9 mouse cellular contexts compared by ENCODE assay signal in the genomic region with DNA sequence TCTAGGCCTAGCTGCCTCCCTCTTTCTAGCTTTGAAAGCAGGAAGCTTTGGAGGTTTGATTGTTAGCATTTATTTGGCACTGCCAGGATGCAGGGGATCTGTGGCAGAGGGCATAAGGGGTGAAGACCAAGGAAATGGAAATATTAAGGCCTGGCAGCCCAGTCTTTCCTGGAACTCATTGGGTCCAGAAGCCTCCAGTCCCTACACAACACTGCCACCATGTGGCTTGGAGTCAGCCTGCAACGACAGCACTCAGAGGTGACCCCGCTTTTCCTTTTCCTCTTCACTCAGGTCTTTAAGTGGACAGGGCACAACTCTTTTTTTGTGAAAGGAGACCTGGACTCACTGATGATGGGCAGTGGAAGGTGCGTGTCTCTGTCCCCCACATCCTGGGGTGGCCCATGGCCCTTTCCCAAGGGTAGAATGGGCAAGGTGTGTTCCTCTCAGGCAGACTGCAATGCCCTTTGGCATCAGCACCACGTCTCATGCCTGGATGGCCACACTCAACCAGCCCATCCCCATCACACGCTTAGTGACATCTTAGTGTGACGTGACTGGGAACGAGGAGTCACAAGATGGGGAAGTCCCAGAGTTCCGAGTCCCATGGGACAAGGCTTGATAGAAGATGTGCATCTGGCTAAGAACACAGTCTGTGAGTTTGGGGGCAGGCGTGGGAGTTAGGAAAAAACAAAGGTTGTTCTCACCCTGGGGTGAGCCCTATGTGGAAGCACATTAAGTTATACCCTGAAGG. TPM values are rescaled to one million over a fixed set of nuclear protein-coding genes. Genes with fewer than 3 reads are reported as not detected.
DNase-seq lines count a peak whose midpoint lies in the region; ATAC-seq and TF ChIP-seq lines count a peak whose summit lies in the region.
"Had no signal": no experiment of that assay in that cellular context is flagged by ENCODE, and none has a peak within 500 bp of the region (broad histone marks: within the 10 kb centered on the region; RNA-seq: fewer than 3 reads in every experiment).

No protein-coding gene starts in this region.

- no peaks in the 10 kb centered on the region; the same call in 1 of the 2 replicates for H3K36me3 ChIP-seq in kidney, embryonic 14.5 days (ENCODE audit: control insufficient read depth, insufficient read depth, low read length)
- H3K36me3 ChIP-seq in embryonic facial prominence, embryonic 10.5 days (replicated peaks), result peaks cover 37% of the 10 kb centered on the region
- peaks cover 6% of the 10 kb centered on the region; the same call in 1 of the 2 replicates for H3K36me3 ChIP-seq in heart, postnatal 0 days (replicated peaks; ENCODE audit: control insufficient read depth, insufficient read depth, low read length)

- H3K9ac ChIP-seq in kidney, embryonic 14.5 days (ENCODE audit: low read depth, low read length), result no peak overlapping the region
- no peak overlapping the region for H3K9ac ChIP-seq in heart, postnatal 0 days (replicated peaks; ENCODE audit: low read depth, low read length)
- H3K9ac ChIP-seq: limb, embryonic 15.5 days had no signal

- no peak for ATAC-seq in kidney, embryonic 14.5 days (ENCODE audit: low FRiP score, low TSS enrichment)
- peak; percentile 68 for ATAC-seq in heart, postnatal 0 days (ENCODE audit: insufficient read depth, low read depth)
- peak; percentile 32; the same call in 1 of the 2 replicates for ATAC-seq in megakaryocyte, adult 5-6 weeks (ENCODE audit: poor library complexity, severe bottlenecking)

- no peak overlapping the region for H3K4me3 ChIP-seq in kidney, embryonic 14.5 days (ENCODE audit: low read length)
- no peak overlapping the region for H3K4me3 ChIP-seq in embryonic facial prominence, embryonic 10.5 days
- H3K4me3 ChIP-seq in heart, postnatal 0 days (ENCODE audit: low read depth, low read length), result no peak overlapping the region
- H3K4me3 ChIP-seq: limb, embryonic 15.5 days had no signal

- no peak for TF ChIP-seq EP300 in heart, postnatal 0 days (IDR thresholded peaks at IDR 0.05; ENCODE audit: low read depth)

- H3K27me3 ChIP-seq in kidney, embryonic 14.5 days (ENCODE audit: control insufficient read depth, insufficient read depth, low read length), result no peaks in the 10 kb centered on the region
- no peaks in the 10 kb centered on the region for H3K27me3 ChIP-seq in embryonic facial prominence, embryonic 10.5 days (replicated peaks; ENCODE audit: low read depth, poor library complexity, severe bottlenecking)
- 0 out of 2 replicates have a peak, but pooled peaks cover 4% of the 10 kb centered on the region for H3K27me3 ChIP-seq in heart, postnatal 0 days (ENCODE audit: control insufficient read depth, insufficient read depth, low read length)
- H3K27me3 ChIP-seq: limb, embryonic 15.5 days had no signal

- H3K4me1 ChIP-seq in kidney, embryonic 14.5 days (ENCODE audit: control insufficient read depth, insufficient read depth, low read length), result peaks cover 12% of the 10 kb centered on the region
- peaks cover 4% of the 10 kb centered on the region for H3K4me1 ChIP-seq in embryonic facial prominence, embryonic 10.5 days
- H3K4me1 ChIP-seq in heart, postnatal 0 days (ENCODE audit: control insufficient read depth, insufficient read depth), result no peaks in the 10 kb centered on the region

- no peaks in the 10 kb centered on the region for H3K9me3 ChIP-seq in kidney, embryonic 14.5 days (ENCODE audit: control insufficient read depth, low read length)
- no peaks in the 10 kb centered on the region for H3K9me3 ChIP-seq in embryonic facial prominence, embryonic 10.5 days
- no peaks in the 10 kb centered on the region for H3K9me3 ChIP-seq in heart, postnatal 0 days (replicated peaks; ENCODE audit: control insufficient read depth, low read length)
- H3K9me3 ChIP-seq: limb, embryonic 15.5 days had no signal

- DNase-seq in kidney, adult 8-10 months, result peak; percentile 45 to 70
- DNase-seq in adrenal gland, postnatal 25 days, result peak; percentile 76
- DNase-seq in embryonic facial prominence, embryonic 10.5 days (ENCODE audit: low spot score), result peak; percentile 74
- DNase-seq in heart, postnatal 0 days (ENCODE audit: low spot score), result peak; percentile 73
- peak; percentile 85 to 87 for DNase-seq in layer of hippocampus, postnatal 10 days (ENCODE audit: low spot score in 2 of 2)
- DNase-seq in right cerebral cortex, postnatal 4 days, result peak; percentile 79

- TF ChIP-seq CTCF in heart, postnatal 0 days (IDR thresholded peaks at IDR 0.05; ENCODE audit: low read depth), result peak; percentile 93

- no peak overlapping the region for H3K27ac ChIP-seq in kidney, embryonic 14.5 days (ENCODE audit: low read depth, low read length)
- H3K27ac ChIP-seq in embryonic facial prominence, embryonic 10.5 days (replicated peaks), result no peak overlapping the region; the same call in 1 of the 2 replicates
- H3K27ac ChIP-seq in heart, postnatal 0 days (ENCODE audit: low read depth), result no peak overlapping the region
- H3K27ac ChIP-seq: limb, embryonic 15.5 days had no signal

- 56% methylated on average over 9 of the region's 9 CpGs for WGBS in kidney, embryonic 14.5 days
- WGBS in embryonic facial prominence, embryonic 10.5 days, result 68% methylated on average over 9 of the region's 9 CpGs
- WGBS in heart, postnatal 0 days, result 53% methylated on average over 9 of the region's 9 CpGs

- no peak overlapping the region for H3K4me2 ChIP-seq in kidney, embryonic 14.5 days (replicated peaks; ENCODE audit: low read depth, low read length)
- H3K4me2 ChIP-seq in heart, postnatal 0 days (ENCODE audit: low read depth, low read length), result no peak overlapping the region
- H3K4me2 ChIP-seq: limb, embryonic 15.5 days had no signal

RNA-seq across cellular contexts. Expression of gene Tldc2, which starts 8.3 kb away (rescaled TPM):
- polyA plus RNA-seq in kidney, embryonic 14.5 days (2014; fragmentation: Nextera tagmentation; extraction: Ambion mirVana), result 0.38 TPM in 1 of 2 replicates, not detected in the other
- not detected in 2 replicates for total RNA-seq in adrenal gland, postnatal 25 days (2021)
- not detected in 2 replicates for polyA plus RNA-seq in embryonic facial prominence, embryonic 10.5 days (2016; fragmentation: Nextera tagmentation; extraction: Ambion mirVana)
- total RNA-seq in heart, postnatal 0 days (2014; rRNA removed; ENCODE audit: low replicate concordance), result not detected in 2 replicates
- polyA plus RNA-seq in heart, postnatal 0 days (2015; fragmentation: Nextera tagmentation; extraction: Ambion mirVana), result not detected in 2 replicates
- not detected for total RNA-seq in layer of hippocampus, postnatal 10 days (2021)
- not detected in 2 replicates for total RNA-seq in megakaryocyte, adult 5-6 weeks (2015)
- not detected in 2 replicates for total RNA-seq in megakaryocyte, adult 5-6 weeks (2017)
- polyA plus RNA-seq: limb, embryonic 15.5 days had no signal

RNA-seq across cellular contexts. Expression of gene Soga1, which starts 16.1 kb away (rescaled TPM):
- 6.3 and 6.4 TPM in 2 replicates for polyA plus RNA-seq in kidney, embryonic 14.5 days (2014; fragmentation: Nextera tagmentation; extraction: Ambion mirVana)
- 45.8 and 49.1 TPM in 2 replicates for total RNA-seq in adrenal gland, postnatal 25 days (2021)
- 4.5 and 4.7 TPM in 2 replicates for polyA plus RNA-seq in embryonic facial prominence, embryonic 10.5 days (2016; fragmentation: Nextera tagmentation; extraction: Ambion mirVana)
- 21.0 and 48.5 TPM in 2 replicates for total RNA-seq in heart, postnatal 0 days (2014; rRNA removed; ENCODE audit: low replicate concordance)
- 1.0 and 1.1 TPM in 2 replicates for polyA plus RNA-seq in heart, postnatal 0 days (2015; fragmentation: Nextera tagmentation; extraction: Ambion mirVana)
- 10 to 100 TPM; 74.1 to 79.6 TPM for total RNA-seq in layer of hippocampus, postnatal 10 days (2021)
- total RNA-seq in megakaryocyte, adult 5-6 weeks (2015), result 1.1 and 1.3 TPM in 2 replicates
- 1.6 and 1.7 TPM in 2 replicates for total RNA-seq in megakaryocyte, adult 5-6 weeks (2017)

RNA-seq across cellular contexts. Expression of gene Samhd1, which starts 39.9 kb away (rescaled TPM):
- 30.5 and 32.7 TPM in 2 replicates for polyA plus RNA-seq in kidney, embryonic 14.5 days (2014; fragmentation: Nextera tagmentation; extraction: Ambion mirVana)
- 18.0 and 26.1 TPM in 2 replicates for total RNA-seq in adrenal gland, postnatal 25 days (2021)
- 26.7 and 27.8 TPM in 2 replicates for polyA plus RNA-seq in embryonic facial prominence, embryonic 10.5 days (2016; fragmentation: Nextera tagmentation; extraction: Ambion mirVana)
- 9.0 and 22.6 TPM in 2 replicates for total RNA-seq in heart, postnatal 0 days (2014; rRNA removed; ENCODE audit: low replicate concordance)
- polyA plus RNA-seq in heart, postnatal 0 days (2015; fragmentation: Nextera tagmentation; extraction: Ambion mirVana), result 12.1 and 13.0 TPM in 2 replicates
- 10 to 100 TPM; 14.6 TPM for total RNA-seq in layer of hippocampus, postnatal 10 days (2021)
- total RNA-seq in megakaryocyte, adult 5-6 weeks (2015), result 730 and 815 TPM in 2 replicates
- total RNA-seq in megakaryocyte, adult 5-6 weeks (2017), result 599 and 677 TPM in 2 replicates

Comparison
In these comparisons a context has a peak if more than half of its experiments do, and no peak if none do; other contexts are left out.
1. RNA of gene Samhd1, which starts 39.9 kb away (total RNA-seq): 599 to 815 TPM in megakaryocyte, adult 5-6 weeks; 18.0 to 26.1 TPM in adrenal gland, postnatal 25 days, 9.0 to 22.6 TPM in heart, postnatal 0 days and 14.6 TPM in layer of hippocampus, postnatal 10 days; every median in the first group is over 10 times any median in the second.
2. Peak in every context shown above with its lines, with median percentiles within 50 percentile points of each other: DNase-seq.